8 mouse cellular contexts compared by ENCODE assay signal in genomic region chr8:9975898-9976611, GRCm38 (mm10). TPM values are rescaled to one million over a fixed set of nuclear protein-coding genes. Genes with fewer than 3 reads are reported as not detected.
DNase-seq lines count a peak whose midpoint lies in the region; ATAC-seq and TF ChIP-seq lines count a peak whose summit lies in the region.

No protein-coding gene starts in this region.

- peaks cover 23% of the 10 kb centered on the region for H3K36me3 ChIP-seq in embryonic facial prominence, embryonic 14.5 days (ENCODE audit: control insufficient read depth, insufficient read depth, low read length)
- peaks cover 3% of the 10 kb centered on the region; the same call in 1 of the 2 replicates for H3K36me3 ChIP-seq in heart, adult 2 months (ENCODE audit: control insufficient read depth, insufficient read depth, low read length)
- peaks cover 26% of the 10 kb centered on the region for H3K36me3 ChIP-seq in limb, embryonic 13.5 days
- H3K36me3 ChIP-seq in midbrain, embryonic 16.5 days (ENCODE audit: control insufficient read depth, insufficient read depth, low read length), result peaks cover 18% of the 10 kb centered on the region

- no peaks in the 10 kb centered on the region for H3K9me3 ChIP-seq in embryonic facial prominence, embryonic 14.5 days (ENCODE audit: control insufficient read depth, low read length)
- no peaks in the 10 kb centered on the region for H3K9me3 ChIP-seq in limb, embryonic 13.5 days
- H3K9me3 ChIP-seq in midbrain, embryonic 16.5 days (replicated peaks; ENCODE audit: control insufficient read depth, low read length, poor library complexity, severe bottlenecking), result no peaks in the 10 kb centered on the region

- peak overlapping the region; percentile 72 for H3K4me3 ChIP-seq in embryonic facial prominence, embryonic 14.5 days (ENCODE audit: low read depth, low read length)
- peak overlapping the region; percentile 73 for H3K4me3 ChIP-seq in heart, adult 2 months
- peak overlapping the region; percentile 78 for H3K4me3 ChIP-seq in limb, embryonic 13.5 days
- H3K4me3 ChIP-seq in midbrain, embryonic 16.5 days (ENCODE audit: low read depth, low read length), result peak overlapping the region; percentile 81

- H3K79me2 ChIP-seq in heart, adult 2 months (replicated peaks; ENCODE audit: control insufficient read depth, insufficient read depth, low read length), result peaks cover 2% of the 10 kb centered on the region

- TF ChIP-seq POLR2A in heart, adult 2 months (IDR thresholded peaks at IDR 0.05; ENCODE audit: insufficient read depth, low read depth, low read length), result peak; percentile 52

- WGBS in embryonic facial prominence, embryonic 14.5 days, result 1% methylated on average over 38 of the region's 47 CpGs
- under 1% methylated on average over 47 of the region's 47 CpGs for WGBS in heart, adult 2 months
- WGBS in limb, embryonic 13.5 days, result under 1% methylated on average over 45 of the region's 47 CpGs
- under 1% methylated on average over 47 of the region's 47 CpGs for whole genome bisulfite sequencing in midbrain, embryonic 16.5 days

- intact Hi-C loops in heart, adult 2 months (cut with DNase I), result loop anchor here (1.0 to 5.0 kb wide), 5 partner anchors 66 to 426 kb away; no protein-coding TSS in a partner anchor

- ATAC-seq in embryonic facial prominence, embryonic 14.5 days (ENCODE audit: low read depth), result peak; percentile 97
- ATAC-seq in limb, embryonic 13.5 days (ENCODE audit: low FRiP score, low read depth), result peak; percentile 96
- peak; percentile 96 for ATAC-seq in midbrain, embryonic 16.5 days

- no peak overlapping the region for H3K27ac ChIP-seq in embryonic facial prominence, embryonic 14.5 days (replicated peaks; ENCODE audit: low read depth, low read length)
- peak overlapping the region; percentile 47 for H3K27ac ChIP-seq in heart, adult 2 months
- no peak overlapping the region for H3K27ac ChIP-seq in limb, embryonic 13.5 days
- peak overlapping the region; percentile 69 for H3K27ac ChIP-seq in midbrain, embryonic 16.5 days (ENCODE audit: low read length)

- peak; percentile 99 for DNase-seq in 3T3-L1 (ENCODE audit: low read depth, low spot score)
- DNase-seq in adrenal gland, postnatal 4 days (ENCODE audit: low spot score in 2 of 2), result peak; percentile 92 to 94
- peak; percentile 98 for DNase-seq in embryonic facial prominence, embryonic 14.5 days (ENCODE audit: low spot score)
- DNase-seq in heart, adult 2 months, result peak; percentile 98 to 100
- peak; percentile 99 for DNase-seq in kidney, adult 8-10 months
- peak; percentile 89 to 98 for DNase-seq in spleen, postnatal 10 days (ENCODE audit: low spot score in 2 of 2)

- H3K27me3 ChIP-seq in embryonic facial prominence, embryonic 14.5 days (replicated peaks; ENCODE audit: control insufficient read depth, insufficient read depth, low read length), result no peaks in the 10 kb centered on the region
- no peaks in the 10 kb centered on the region for H3K27me3 ChIP-seq in heart, adult 2 months (ENCODE audit: control insufficient read depth, insufficient read depth, low read length)
- H3K27me3 ChIP-seq in limb, embryonic 13.5 days, result no peaks in the 10 kb centered on the region
- no peaks in the 10 kb centered on the region for H3K27me3 ChIP-seq in midbrain, embryonic 16.5 days (ENCODE audit: control insufficient read depth, insufficient read depth, low read depth, low read length)

- H3K4me1 ChIP-seq in embryonic facial prominence, embryonic 14.5 days (ENCODE audit: control insufficient read depth, insufficient read depth, low read length), result peaks cover 27% of the 10 kb centered on the region
- H3K4me1 ChIP-seq in heart, adult 2 months (ENCODE audit: control insufficient read depth, insufficient read depth, low read length), result peaks cover 8% of the 10 kb centered on the region
- peaks cover 31% of the 10 kb centered on the region for H3K4me1 ChIP-seq in limb, embryonic 13.5 days
- H3K4me1 ChIP-seq in midbrain, embryonic 16.5 days (ENCODE audit: control insufficient read depth, insufficient read depth, low read length), result peaks cover 30% of the 10 kb centered on the region

- TF ChIP-seq CTCF in heart, adult 2 months (IDR thresholded peaks at IDR 0.05), result peak; percentile 92

- peak overlapping the region; percentile 74 for H3K9ac ChIP-seq in embryonic facial prominence, embryonic 14.5 days (ENCODE audit: low read depth, low read length)
- H3K9ac ChIP-seq in heart, adult 2 months (ENCODE audit: low read depth, low read length), result peak overlapping the region; percentile 66
- H3K9ac ChIP-seq in limb, embryonic 13.5 days, result peak overlapping the region; percentile 72
- peak overlapping the region; percentile 75 for H3K9ac ChIP-seq in midbrain, embryonic 16.5 days (ENCODE audit: low read depth, low read length)

- peak; percentile 73; the same call in 1 of the 2 replicates for TF ChIP-seq EP300 in heart, adult 2 months (IDR thresholded peaks at IDR 0.05; ENCODE audit: insufficient read depth, low read depth, low read length)

- H3K4me2 ChIP-seq in embryonic facial prominence, embryonic 14.5 days (ENCODE audit: low read depth, low read length), result peak overlapping the region; percentile 81
- H3K4me2 ChIP-seq in limb, embryonic 13.5 days (replicated peaks), result peak overlapping the region; percentile 76
- H3K4me2 ChIP-seq in midbrain, embryonic 16.5 days (ENCODE audit: low read length), result peak overlapping the region; percentile 78

RNA-seq across cellular contexts. Expression of gene Lig4, which starts 1.4 kb away (rescaled TPM):
- total RNA-seq in adrenal gland, postnatal 4 days (2021), result 1 to 10 TPM; 4.2 to 5.3 TPM
- 4.6 and 5.5 TPM in 2 replicates for polyA plus RNA-seq in embryonic facial prominence, embryonic 14.5 days (2014; fragmentation: Nextera tagmentation; extraction: Ambion mirVana)
- 1 to 10 TPM; 4.7 to 5.3 TPM for total RNA-seq in heart, adult 2 months (2021)
- polyA plus RNA-seq in heart, adult 2 months (2012; rRNA removed), result 1.5 and 3.0 TPM in 2 replicates
- polyA plus RNA-seq in limb, embryonic 13.5 days (2015; fragmentation: Nextera tagmentation; extraction: Ambion mirVana), result 6.5 and 6.9 TPM in 2 replicates
- 14.1 and 14.2 TPM in 2 replicates for polyA plus RNA-seq in midbrain, embryonic 16.5 days (2015; fragmentation: Nextera tagmentation; extraction: Ambion mirVana)

RNA-seq across cellular contexts. Expression of gene Abhd13, which starts 1.5 kb away (rescaled TPM):
- 10 to 100 TPM; 22.0 TPM for total RNA-seq in adrenal gland, postnatal 4 days (2021)
- 19.5 and 22.2 TPM in 2 replicates for polyA plus RNA-seq in embryonic facial prominence, embryonic 14.5 days (2014; fragmentation: Nextera tagmentation; extraction: Ambion mirVana)
- 10 to 100 TPM in 1 of 2 experiments, 1 to 10 TPM in 1; 9.8 to 10.0 TPM for total RNA-seq in heart, adult 2 months (2021)
- 4.2 and 10.0 TPM in 2 replicates for polyA plus RNA-seq in heart, adult 2 months (2012; rRNA removed)
- polyA plus RNA-seq in limb, embryonic 13.5 days (2015; fragmentation: Nextera tagmentation; extraction: Ambion mirVana), result 16.2 and 17.2 TPM in 2 replicates
- 12.2 and 12.7 TPM in 2 replicates for polyA plus RNA-seq in midbrain, embryonic 16.5 days (2015; fragmentation: Nextera tagmentation; extraction: Ambion mirVana)

RNA-seq across cellular contexts. Expression of gene Tnfsf13b, which starts 30.2 kb away (rescaled TPM):
- 1 to 10 TPM; 6.6 to 7.7 TPM for total RNA-seq in adrenal gland, postnatal 4 days (2021)
- polyA plus RNA-seq in embryonic facial prominence, embryonic 14.5 days (2014; fragmentation: Nextera tagmentation; extraction: Ambion mirVana), result 0.15 and 0.38 TPM in 2 replicates
- 1 to 10 TPM; 3.2 to 5.1 TPM for total RNA-seq in heart, adult 2 months (2021)
- polyA plus RNA-seq in heart, adult 2 months (2012; rRNA removed), result 1.4 TPM in 2 replicates
- 2.3 and 2.9 TPM in 2 replicates for polyA plus RNA-seq in limb, embryonic 13.5 days (2015; fragmentation: Nextera tagmentation; extraction: Ambion mirVana)
- 0.23 and 0.52 TPM in 2 replicates for polyA plus RNA-seq in midbrain, embryonic 16.5 days (2015; fragmentation: Nextera tagmentation; extraction: Ambion mirVana)

Comparison
In these comparisons a context has a peak if more than half of its experiments do, and no peak if none do; other contexts are left out.
1. H3K27ac ChIP-seq: peak in heart, adult 2 months (single experiment) and midbrain, embryonic 16.5 days (single experiment); none in embryonic facial prominence, embryonic 14.5 days (single experiment) and limb, embryonic 13.5 days (single experiment).
2. Peak in every context shown above with its lines, with median percentiles within 50 percentile points of each other: DNase-seq, ATAC-seq, H3K4me2 ChIP-seq, H3K4me3 ChIP-seq and H3K9ac ChIP-seq.